Mouse (Mus musculus) heart, adult 2 months (tissue): ENCODE results near the gene Rapgef5.

ENCODE experiments used
- CTCF ChIP-seq: fragments of 200-600 bp; IDR thresholded peaks from 2 replicates; pipeline ENCODE4 v1.8.1; 2022; ENCODE audit warnings: antibody characterized with exemption, mild to moderate bottlenecking, moderate library complexity
- POLR2A ChIP-seq: fragments of 200-500 bp; IDR thresholded peaks from 2 replicates; pipeline ENCODE4 v1.6.1; 2011; ENCODE audit warnings: mild to moderate bottlenecking, low read depth, low read length, control low read depth; ENCODE audit not compliant: insufficient read depth

DNA sequence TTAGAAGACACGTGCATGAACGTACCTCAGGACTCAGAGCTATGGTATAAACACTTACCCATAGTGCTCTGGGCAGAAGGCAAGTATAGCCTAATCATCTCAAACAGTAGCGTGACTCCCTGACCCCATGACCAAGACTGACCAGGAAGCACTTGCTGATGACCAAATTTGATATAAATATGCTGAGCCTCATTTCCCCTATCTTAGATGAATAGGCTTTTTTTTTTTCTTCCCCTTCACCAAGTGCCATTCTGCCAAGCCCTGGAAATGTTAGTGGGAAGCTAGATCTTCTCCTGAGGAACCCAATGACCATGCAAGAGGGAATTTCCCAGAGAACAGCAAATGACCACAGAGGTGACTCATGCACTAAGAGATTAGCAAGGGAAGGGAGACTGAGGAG is 35.3 kb upstream of the Rapgef5 start:
- TF ChIP-seq CTCF = no peak
- TF ChIP-seq POLR2A = no peak
